Mouse (Mus musculus): ENCODE results near the gene Hexdc. TPM values are rescaled to one million over a fixed set of nuclear protein-coding genes. Genes with fewer than 3 reads are reported as not detected.
A peak's percentile ranks its signal among the peaks of the same experiment; 100 is the strongest.

Gene Hexdc
- polyA plus RNA-seq, 1 experiment from 2014 or later, result 24.5 TPM

DNA sequence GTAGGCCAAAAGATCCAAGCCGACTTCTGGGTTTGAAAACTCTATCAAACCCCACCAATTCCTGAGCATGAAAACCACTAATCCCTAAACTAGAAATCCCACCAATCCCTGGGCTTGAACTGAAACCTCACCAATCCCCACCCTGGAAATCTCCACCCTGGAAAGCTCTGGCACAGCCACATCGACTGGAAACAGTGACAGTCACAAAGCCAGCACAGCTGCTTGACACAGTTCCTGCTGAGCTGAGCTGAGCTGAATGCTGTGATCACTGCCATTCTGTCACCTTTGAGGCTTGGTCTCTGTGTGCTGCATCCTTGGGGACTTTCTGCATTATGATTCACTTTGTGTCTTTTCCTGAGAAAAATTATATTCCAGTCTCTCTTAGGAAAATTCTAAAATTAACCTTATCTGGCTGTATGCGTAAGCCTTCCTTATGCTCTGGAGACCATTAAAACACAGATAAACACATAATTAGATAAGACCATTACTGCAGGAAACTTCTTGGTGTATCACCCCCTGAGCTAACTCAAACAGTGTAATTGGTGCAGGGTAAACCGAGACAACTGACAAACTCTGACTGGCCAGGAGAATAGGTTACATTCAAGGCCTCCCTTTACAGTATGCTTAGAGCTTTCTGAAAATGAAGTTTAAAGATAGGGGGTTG is 27.5 kb downstream of the Hexdc start:
- no peak for DNase-seq
- ATAC-seq (ENCODE audit: low FRiP score, low TSS enrichment), result no peak
- WGBS, result 47% methylated on average over 4 of the region's 4 CpGs
- Histone ChIP-seq H3K4me1 (ENCODE audit: control insufficient read depth, insufficient read depth, low read length) (peaks cover 28% of the 10 kb centered on the region), H3K36me3 (ENCODE audit: control insufficient read depth, insufficient read depth, low read length) (peaks cover 1% of the 10 kb centered on the region; the same call in 1 of the 2 replicates), H3K27me3 (ENCODE audit: control insufficient read depth, insufficient read depth, low read length) (no peaks in the 10 kb centered on the region), H3K9me3 (ENCODE audit: control insufficient read depth, low read length) (no peaks in the 10 kb centered on the region), H3K4me2 (ENCODE audit: low read length) (no peak overlapping the region), H3K27ac (replicated peaks; ENCODE audit: low read depth, low read length) (no peak overlapping the region), H3K9ac (replicated peaks; ENCODE audit: low read length) (no peak overlapping the region), H3K4me3 (replicated peaks; ENCODE audit: low read depth, low read length) (no peak overlapping the region)

DNA sequence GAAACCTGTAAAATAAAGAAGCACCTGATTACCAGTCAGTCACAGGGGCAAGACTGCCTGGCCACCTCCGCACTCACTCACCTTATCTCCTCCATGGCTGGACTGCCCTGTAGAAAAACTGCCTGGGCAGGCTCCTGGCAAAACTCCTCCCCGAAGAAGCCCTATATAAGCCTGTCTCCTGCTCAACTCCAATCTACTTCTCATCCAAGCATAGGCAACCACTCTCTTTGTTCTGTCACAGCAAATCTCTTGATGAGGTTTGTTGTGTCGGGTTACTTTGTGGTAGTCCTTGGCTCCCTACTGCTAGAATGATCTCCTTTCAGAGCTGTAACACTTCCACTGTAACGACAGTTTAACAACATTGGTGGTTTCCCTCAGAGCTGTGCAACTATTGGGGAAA is 28.5 kb downstream of the Hexdc start:
- Histone ChIP-seq H3K36me3 (ENCODE audit: control insufficient read depth, insufficient read depth, low read length) (no peaks in the 10 kb centered on the region), H3K9ac (replicated peaks; ENCODE audit: low read length) (no peak overlapping the region), H3K9me3 (ENCODE audit: control insufficient read depth, low read length) (no peaks in the 10 kb centered on the region), H3K27me3 (ENCODE audit: control insufficient read depth, insufficient read depth, low read length) (no peaks in the 10 kb centered on the region), H3K4me3 (replicated peaks; ENCODE audit: low read depth, low read length) (no peak overlapping the region), H3K4me2 (ENCODE audit: low read length) (no peak overlapping the region), H3K4me1 (ENCODE audit: control insufficient read depth, insufficient read depth, low read length) (peaks cover 24% of the 10 kb centered on the region), H3K27ac (replicated peaks; ENCODE audit: low read depth, low read length) (no peak overlapping the region)
- WGBS, result 34% methylated on average over 4 of the region's 4 CpGs
- ATAC-seq (ENCODE audit: low FRiP score, low TSS enrichment) (no peak), DNase-seq (no peak)

DNA sequence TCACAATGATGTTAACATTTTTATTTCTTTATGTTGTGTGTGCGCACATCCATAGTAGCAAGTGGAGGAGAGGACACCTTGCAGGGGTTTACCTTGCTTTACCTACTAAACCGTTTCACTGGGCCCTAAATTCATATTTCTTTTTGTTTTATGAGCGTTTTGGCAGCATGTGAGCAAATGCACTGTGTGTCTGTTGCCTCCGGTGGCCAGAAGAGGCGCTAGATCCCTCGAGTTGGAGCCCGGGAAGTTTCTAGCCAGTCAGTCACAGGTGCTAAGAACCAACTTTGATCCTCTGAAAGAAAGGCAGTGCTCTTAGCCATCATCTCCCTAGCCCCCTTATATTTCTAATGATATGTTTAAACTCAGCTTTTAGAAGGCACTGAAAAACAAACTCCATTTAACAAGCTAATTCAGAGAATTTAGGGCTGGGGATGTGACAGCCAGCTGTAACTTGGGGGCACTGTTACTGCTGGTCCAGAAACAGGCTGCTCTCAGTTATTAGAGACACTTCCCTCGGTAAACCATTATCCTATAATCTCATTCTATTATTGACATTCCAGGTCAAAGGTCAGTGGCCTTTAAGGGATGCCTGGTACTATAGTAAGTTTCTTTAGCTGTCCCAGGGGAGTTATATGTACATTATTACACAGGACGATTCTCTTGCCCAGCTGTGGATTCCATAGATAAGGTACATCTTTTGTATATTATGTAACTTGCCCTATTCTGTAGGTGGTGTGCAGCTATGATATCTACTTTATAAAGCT is 31.4 kb downstream of the Hexdc start:
- 26% methylated on average over 9 of the region's 9 CpGs for WGBS
- Histone ChIP-seq H3K4me3 (replicated peaks; ENCODE audit: low read depth, low read length) (peak overlapping the region; percentile 76; the same call in 1 of the 2 replicates), H3K4me1 (ENCODE audit: control insufficient read depth, insufficient read depth, low read length) (peaks cover 31% of the 10 kb centered on the region), H3K4me2 (ENCODE audit: low read length) (peak overlapping the region; percentile 59), H3K27ac (replicated peaks; ENCODE audit: low read depth, low read length) (peak overlapping the region; percentile 100), H3K36me3 (ENCODE audit: control insufficient read depth, insufficient read depth, low read length) (peaks cover 17% of the 10 kb centered on the region), H3K9me3 (ENCODE audit: control insufficient read depth, low read length) (no peaks in the 10 kb centered on the region), H3K9ac (replicated peaks; ENCODE audit: low read length) (no peak overlapping the region), H3K27me3 (ENCODE audit: control insufficient read depth, insufficient read depth, low read length) (no peaks in the 10 kb centered on the region)
- ATAC-seq (ENCODE audit: low FRiP score, low TSS enrichment) (no peak), DNase-seq (peak; percentile 56)

DNA sequence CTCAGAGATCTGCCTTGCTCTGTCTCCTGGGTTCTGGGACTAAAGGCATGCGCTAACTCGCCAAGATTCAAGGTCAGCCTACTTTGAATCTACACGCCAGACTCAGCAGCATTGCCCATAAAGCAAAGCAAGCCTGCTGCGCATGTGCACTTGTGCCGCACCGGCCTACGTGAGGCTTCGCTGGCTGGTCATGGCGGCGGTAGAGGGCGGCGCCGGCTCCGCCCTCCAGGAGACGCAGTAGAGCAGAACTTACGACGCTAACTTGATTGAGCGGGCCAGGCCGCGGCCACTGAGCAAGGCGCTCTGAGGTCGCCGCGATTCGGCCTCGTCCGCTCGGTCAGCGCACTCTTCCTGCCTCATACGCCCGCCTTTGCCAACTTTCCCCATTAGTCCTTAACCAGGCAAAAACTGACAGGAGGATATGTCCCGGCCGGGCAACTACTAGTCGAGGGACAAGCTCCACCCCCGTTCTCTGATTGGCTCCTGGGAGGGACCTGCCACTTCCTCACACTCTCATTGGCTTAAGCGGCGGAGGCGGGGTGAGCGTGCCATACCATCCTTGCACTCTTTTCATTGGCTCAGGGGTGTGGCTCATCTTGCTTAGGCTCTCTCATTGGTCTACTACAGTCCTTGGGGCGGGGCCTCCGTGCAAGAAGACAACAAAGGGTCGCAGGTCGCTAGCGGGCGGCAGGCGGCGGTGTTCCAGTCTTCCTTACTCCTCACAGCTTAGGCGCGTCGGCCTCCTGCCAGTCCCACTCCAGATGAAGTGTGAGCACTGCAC is 32.5 kb downstream of the Hexdc start, which contains the start of gene Narf:
Narf (plus strand) TSS at position 690 of the 781 bp plus-strand sequence.
- WGBS, result under 1% methylated on average over 50 of the region's 50 CpGs
- Histone ChIP-seq H3K9ac (replicated peaks; ENCODE audit: low read length) (peak within 1 kb of the TSS; percentile 90), H3K4me1 (ENCODE audit: control insufficient read depth, insufficient read depth, low read length) (peaks cover 34% of the 10 kb centered on the region), H3K9me3 (ENCODE audit: control insufficient read depth, low read length) (no peaks in the 10 kb centered on the region), H3K36me3 (ENCODE audit: control insufficient read depth, insufficient read depth, low read length) (peaks cover 23% of the 10 kb centered on the region), H3K4me2 (ENCODE audit: low read length) (peak within 1 kb of the TSS; percentile 63), H3K27me3 (ENCODE audit: control insufficient read depth, insufficient read depth, low read length) (no peaks in the 10 kb centered on the region), H3K4me3 (replicated peaks; ENCODE audit: low read depth, low read length) (peak within 1 kb of the TSS; percentile 76), H3K27ac (replicated peaks; ENCODE audit: low read depth, low read length) (peak within 1 kb of the TSS; percentile 100)
- peak; percentile 99 for DNase-seq
- ATAC-seq (ENCODE audit: low FRiP score, low TSS enrichment), result peak; percentile 99

DNA sequence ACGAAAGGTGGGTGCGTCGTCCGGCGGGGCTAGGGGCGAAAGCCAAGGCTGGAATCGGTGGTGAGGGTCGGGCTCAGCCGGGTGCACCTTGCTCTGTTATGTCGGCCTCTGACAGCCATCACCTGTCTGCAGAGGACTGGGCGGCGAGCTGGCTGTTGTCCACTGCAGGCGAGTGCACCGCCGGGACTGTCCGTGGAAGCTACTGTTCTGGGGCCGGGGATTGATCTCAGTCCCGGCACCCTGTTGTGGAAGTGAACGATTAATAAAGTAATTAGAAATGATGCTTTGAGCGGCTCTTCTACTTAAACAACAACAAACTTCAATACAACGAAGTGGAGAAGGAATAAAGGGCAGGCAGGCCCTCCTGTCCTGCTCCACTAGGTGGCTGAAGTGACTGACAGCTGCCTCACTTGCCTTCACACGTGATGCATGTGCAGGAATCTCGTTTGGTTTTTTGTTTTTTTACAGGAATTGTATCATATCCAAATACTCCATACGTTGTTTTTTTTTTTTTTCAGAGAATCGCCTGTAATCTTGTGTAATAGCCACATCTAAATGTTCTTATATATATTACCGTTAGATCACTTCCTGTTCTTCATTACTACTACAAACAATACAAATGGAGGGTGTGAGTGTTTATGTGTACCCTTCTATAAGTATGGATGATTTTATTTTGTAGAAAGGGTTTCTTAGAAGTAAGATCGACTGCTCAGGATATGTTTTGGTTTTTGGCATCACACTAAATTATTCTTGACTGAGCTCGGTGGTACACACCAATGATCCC is 33.3 kb downstream of the Hexdc start:
- ATAC-seq (ENCODE audit: low FRiP score, low TSS enrichment), result no peak
- H3K4me1 ChIP-seq (ENCODE audit: control insufficient read depth, insufficient read depth, low read length), result peaks cover 34% of the 10 kb centered on the region

DNA sequence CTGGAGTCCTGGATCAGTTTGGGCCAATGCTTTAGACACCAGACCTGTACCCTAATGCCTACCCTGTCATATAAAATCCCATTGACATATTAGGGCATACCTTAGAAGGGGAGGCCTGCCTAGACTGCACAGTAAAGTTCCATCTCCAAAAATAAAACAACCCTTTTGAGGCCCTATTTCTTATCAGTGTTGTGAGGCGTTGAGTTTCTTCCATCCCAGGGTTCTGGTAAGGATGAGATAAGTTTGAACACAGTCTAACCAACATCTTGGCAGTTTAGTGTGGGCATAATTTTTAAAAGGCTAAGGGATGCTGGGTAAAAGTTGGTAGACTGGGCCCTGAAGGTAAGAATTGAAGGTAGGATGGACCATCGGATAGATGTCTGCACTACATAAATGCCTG is 35.4 kb downstream of the Hexdc start:
- Histone ChIP-seq H3K4me3 (replicated peaks; ENCODE audit: low read depth, low read length) (no peak overlapping the region), H3K36me3 (ENCODE audit: control insufficient read depth, insufficient read depth, low read length) (peaks cover 50% of the 10 kb centered on the region), H3K9me3 (ENCODE audit: control insufficient read depth, low read length) (no peaks in the 10 kb centered on the region), H3K9ac (replicated peaks; ENCODE audit: low read length) (no peak overlapping the region), H3K4me1 (ENCODE audit: control insufficient read depth, insufficient read depth, low read length) (peaks cover 34% of the 10 kb centered on the region), H3K27me3 (ENCODE audit: control insufficient read depth, insufficient read depth, low read length) (no peaks in the 10 kb centered on the region), H3K27ac (replicated peaks; ENCODE audit: low read depth, low read length) (no peak overlapping the region), H3K4me2 (ENCODE audit: low read length) (peak overlapping the region; percentile 63)
- WGBS, result 95% methylated on average over 2 of the region's 2 CpGs
- DNase-seq (no peak), ATAC-seq (ENCODE audit: low FRiP score, low TSS enrichment) (no peak)

More for the DNA sequence above, 33.3 kb downstream of the Hexdc start:
- Histone ChIP-seq H3K4me2 (ENCODE audit: low read length) (peak overlapping the region; percentile 63), H3K36me3 (ENCODE audit: control insufficient read depth, insufficient read depth, low read length) (peaks cover 31% of the 10 kb centered on the region), H3K9me3 (ENCODE audit: control insufficient read depth, low read length) (no peaks in the 10 kb centered on the region), H3K27me3 (ENCODE audit: control insufficient read depth, insufficient read depth, low read length) (no peaks in the 10 kb centered on the region), H3K27ac (replicated peaks; ENCODE audit: low read depth, low read length) (peak overlapping the region; percentile 100), H3K9ac (replicated peaks; ENCODE audit: low read length) (peak overlapping the region; percentile 90), H3K4me3 (replicated peaks; ENCODE audit: low read depth, low read length) (peak overlapping the region; percentile 76)
- DNase-seq, result peak; percentile 79
- WGBS, result 5% methylated on average over 28 of the region's 28 CpGs

DNA sequence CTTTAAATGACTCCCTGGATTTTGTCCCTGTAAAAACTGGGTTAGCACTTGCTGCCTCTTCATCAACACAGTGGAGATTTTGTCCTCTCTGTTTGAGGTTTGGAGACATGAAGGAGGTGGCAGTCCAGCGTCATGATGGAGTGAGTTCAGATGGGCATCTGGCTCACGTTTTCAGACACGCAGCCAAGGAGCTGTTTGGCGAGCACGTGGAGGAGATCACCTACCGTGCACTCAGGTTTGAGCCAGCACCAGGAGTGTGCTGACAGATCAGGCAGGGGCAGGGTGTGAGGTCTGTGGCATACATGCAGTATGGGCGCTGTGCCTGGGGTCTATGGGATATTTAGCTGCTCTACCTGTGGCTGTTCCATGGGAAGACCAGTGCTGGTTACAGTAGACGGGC is 46.0 kb downstream of the Hexdc start:
- Histone ChIP-seq H3K9me3 (ENCODE audit: control insufficient read depth, low read length) (no peaks in the 10 kb centered on the region), H3K36me3 (ENCODE audit: control insufficient read depth, insufficient read depth, low read length) (peaks cover 98% of the 10 kb centered on the region), H3K27ac (replicated peaks; ENCODE audit: low read depth, low read length) (no peak overlapping the region), H3K4me3 (replicated peaks; ENCODE audit: low read depth, low read length) (no peak overlapping the region), H3K4me1 (ENCODE audit: control insufficient read depth, insufficient read depth, low read length) (no peaks in the 10 kb centered on the region), H3K4me2 (ENCODE audit: low read length) (no peak overlapping the region), H3K27me3 (ENCODE audit: control insufficient read depth, insufficient read depth, low read length) (no peaks in the 10 kb centered on the region), H3K9ac (replicated peaks; ENCODE audit: low read length) (no peak overlapping the region)
- 94% methylated on average over 8 of the region's 8 CpGs for WGBS
- no peak for DNase-seq
- no peak for ATAC-seq (ENCODE audit: low FRiP score, low TSS enrichment)
